Mouse (Mus musculus): Measurements from ENCODE around the gene Prss53. TPM values are rescaled to one million over a fixed set of nuclear protein-coding genes. Genes with fewer than 3 reads are reported as not detected.

Gene Prss53
- 1 to 10 TPM; 2.8 to 3.1 TPM for total RNA-seq (2021)
- long read RNA-seq, experiment 1: 0 reads
- long read RNA-seq, experiment 2, partial matches to known transcripts: 0 of 3 reads
- long read RNA-seq, experiment 2, other reads (novel, unspliced or antisense): 1 of 3 reads

DNA sequence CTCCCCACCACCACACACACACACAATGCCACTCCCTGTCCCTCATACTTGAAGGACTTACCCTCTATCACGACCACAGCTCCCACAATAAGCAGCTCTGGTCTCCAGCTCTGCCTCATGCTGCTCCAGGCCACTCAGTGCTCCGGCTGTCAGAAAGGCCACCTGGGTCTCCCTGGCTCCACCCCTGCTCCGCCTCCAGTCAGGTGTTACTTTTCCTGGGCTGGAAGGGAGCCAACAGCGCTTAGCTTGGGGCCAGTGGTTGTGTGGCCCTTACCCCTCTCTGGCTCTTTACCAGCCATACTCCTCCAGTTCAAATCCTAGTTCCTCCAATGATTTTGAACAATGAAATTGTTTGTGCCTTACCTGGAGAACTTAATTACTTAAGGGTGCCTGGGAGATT lies at the start of gene Prss53:
TSS of gene Prss53 (minus strand) at position 173 of the 400 bp plus-strand sequence.
- no peak within 1 kb of the TSS for H3K27ac ChIP-seq
- H3K4me3 ChIP-seq: no peak within 1 kb of the TSS
- TF ChIP-seq CTCF (conservative IDR thresholded peaks at IDR 0.05): no peak
- DNase-seq (ENCODE audit: low spot score in 2 of 2): no peak

DNA sequence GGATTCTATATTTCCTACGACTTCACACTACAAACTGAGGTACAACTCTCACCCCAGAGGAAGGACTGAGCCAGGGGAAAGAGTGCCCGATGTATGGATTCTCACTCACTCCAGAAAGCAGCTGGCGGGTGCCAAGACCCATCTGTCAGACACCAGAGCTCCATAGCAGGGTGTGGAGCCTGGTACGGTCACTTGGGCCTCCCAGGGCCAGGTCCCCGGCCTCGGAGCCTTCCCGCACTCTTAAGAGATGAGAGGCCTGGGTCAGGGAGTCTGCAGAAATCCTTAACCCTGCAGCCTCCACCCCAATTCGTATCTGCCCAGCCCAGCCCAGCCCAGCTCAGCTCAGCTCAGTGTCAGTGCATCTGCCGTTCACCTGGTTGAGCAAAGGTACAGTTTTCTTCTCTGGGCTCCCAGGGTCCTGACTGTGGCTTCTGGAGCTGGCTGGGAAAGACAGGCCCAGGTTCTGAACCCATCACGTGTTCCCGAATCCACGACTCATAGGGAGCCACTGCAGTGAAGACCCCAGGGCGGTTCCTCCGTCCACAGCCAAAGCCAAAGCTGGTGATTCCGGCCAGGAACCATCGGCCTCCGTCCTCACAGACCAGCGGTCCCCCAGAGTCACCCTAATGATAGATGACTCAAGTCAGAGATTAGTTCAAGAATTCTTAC lies 45.6 kb upstream of the Prss53 start:
- TF ChIP-seq CTCF (conservative IDR thresholded peaks at IDR 0.05): no peak
- peak overlapping the region; percentile 81 for H3K4me3 ChIP-seq
- peak overlapping the region; percentile 95 for H3K27ac ChIP-seq
- DNase-seq (ENCODE audit: low spot score in 2 of 2): no peak

DNA sequence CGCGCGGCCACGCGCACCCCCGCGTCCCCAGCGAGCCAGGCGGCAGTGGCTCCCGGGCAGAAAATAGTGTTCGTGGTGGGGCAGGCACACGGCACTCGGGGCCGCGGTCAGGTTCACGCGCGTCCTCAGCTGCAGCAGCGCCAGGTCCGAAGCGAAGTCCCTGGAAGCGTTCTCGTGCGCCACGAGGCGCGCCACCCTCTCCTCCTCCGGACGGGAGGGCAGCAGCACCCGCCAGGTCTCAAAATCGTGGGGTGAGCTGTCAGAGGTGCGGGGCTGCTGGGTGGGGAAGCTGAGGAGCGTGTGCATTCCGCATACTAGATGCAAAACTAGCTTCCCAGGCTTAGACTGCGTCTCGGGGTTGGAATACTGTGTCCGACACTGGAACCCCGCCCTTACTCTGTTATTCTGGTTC lies 45.0 kb upstream of the Prss53 start:
- TF ChIP-seq CTCF (conservative IDR thresholded peaks at IDR 0.05): peak; percentile 7; the same call in 1 of the 2 replicates
- no peak for DNase-seq (ENCODE audit: low spot score in 2 of 2)

DNA sequence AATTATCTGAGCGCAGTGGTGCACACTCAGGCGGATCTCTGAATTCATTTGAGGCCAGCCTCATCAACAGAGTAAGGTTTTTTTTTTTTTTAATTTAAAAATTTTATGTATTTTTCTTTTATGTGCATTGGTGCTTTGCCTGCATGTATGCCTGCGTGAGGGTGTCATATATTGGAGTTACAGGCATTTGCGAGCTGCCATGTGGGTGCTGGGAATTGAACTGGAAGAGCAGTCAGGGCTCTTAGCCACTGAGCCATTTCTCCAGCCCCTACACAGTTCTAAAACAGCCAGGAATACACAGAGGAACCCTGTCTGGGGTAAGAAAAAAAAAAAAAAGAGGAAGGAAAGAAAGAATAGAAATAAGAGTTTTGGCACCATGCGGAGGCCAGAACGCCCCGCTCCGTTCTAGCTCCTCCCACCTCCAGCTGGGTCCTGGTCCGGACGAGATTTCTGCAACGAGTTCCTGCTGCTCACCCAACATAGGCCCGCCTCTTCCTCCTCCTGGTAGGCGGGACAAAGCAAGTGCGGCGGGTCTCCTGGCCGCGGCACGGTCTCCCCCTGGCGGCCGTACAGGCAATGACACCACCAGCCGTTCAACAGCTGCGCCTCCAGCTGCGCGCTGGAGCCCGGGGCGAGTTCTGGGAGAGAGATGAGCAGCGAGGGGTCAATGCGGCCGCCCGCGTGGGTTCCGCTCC lies 44.4 kb upstream of the Prss53 start:
- TF ChIP-seq CTCF (conservative IDR thresholded peaks at IDR 0.05): peak; percentile 100; the same call in 1 of the 2 replicates
- H3K27ac ChIP-seq: peak overlapping the region; percentile 95
- H3K4me3 ChIP-seq: peak overlapping the region; percentile 81
- DNase-seq (ENCODE audit: low spot score in 2 of 2): peak; percentile 94 to 96

More for the DNA sequence above, 45.0 kb upstream of the Prss53 start:
- H3K27ac ChIP-seq: peak overlapping the region; percentile 95
- peak overlapping the region; percentile 81 for H3K4me3 ChIP-seq

DNA sequence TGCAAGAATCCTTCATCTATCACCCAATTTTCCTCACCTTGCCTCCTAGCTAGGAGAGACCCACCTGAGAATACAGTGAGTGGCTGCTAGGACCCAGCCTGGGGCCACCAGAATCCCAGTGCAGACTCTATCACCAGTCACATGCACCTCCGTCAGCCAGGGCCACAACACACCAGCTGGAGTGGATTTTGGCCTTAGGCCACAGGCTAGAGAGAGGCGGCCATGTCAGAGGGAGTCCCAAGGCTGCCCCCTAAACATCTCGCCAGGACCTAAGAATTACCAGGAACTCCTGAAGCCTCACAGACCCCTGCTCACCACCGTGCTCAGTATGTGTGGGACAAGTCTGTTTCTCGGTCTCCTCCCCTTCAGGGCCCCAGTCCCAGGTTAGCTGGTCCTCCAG lies 43.3 kb upstream of the Prss53 start:
- no peak for TF ChIP-seq CTCF (conservative IDR thresholded peaks at IDR 0.05)
- no peak overlapping the region for H3K27ac ChIP-seq
- no peak for DNase-seq (ENCODE audit: low spot score in 2 of 2)
- H3K4me3 ChIP-seq: no peak overlapping the region

DNA sequence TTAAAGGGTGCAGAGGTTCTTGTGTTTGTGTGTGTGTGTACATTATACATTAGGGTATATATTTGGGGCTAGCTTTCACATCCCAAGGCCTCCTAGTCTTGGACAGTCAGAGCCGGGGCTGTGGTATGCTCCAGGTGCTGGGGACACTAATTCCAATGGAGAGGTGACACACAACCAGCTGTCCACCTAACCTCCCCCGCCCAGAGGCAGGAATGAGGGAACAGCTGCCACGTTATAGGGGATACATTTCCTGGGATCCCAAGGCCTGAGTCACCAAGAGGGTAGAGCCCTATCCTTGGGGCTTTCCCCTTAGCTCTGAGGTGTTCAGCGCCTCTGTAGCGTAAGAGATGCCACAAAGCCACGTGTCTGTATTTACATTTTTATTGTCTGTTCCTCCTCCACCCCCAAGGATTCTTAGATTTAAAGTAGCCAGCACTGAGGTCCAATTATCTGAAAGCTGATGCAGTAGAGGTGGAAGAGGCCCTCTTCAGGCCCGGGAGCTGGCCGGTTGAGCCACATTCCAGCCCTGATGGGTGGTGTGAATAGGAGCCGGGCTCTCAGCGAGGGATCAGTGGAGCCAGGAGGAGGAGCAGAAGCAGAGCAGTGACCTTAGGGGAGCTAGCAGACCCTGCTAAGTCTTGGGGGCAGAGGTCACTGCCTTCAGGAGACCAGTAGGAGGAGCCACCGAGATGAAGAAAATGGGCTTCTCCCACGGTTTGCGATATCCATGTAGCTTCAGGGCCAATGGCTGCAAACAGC lies 41.7 kb upstream of the Prss53 start:
- no peak for TF ChIP-seq CTCF (conservative IDR thresholded peaks at IDR 0.05)
- H3K27ac ChIP-seq: no peak overlapping the region
- DNase-seq (ENCODE audit: low spot score in 2 of 2): no peak
- H3K4me3 ChIP-seq: no peak overlapping the region

DNA sequence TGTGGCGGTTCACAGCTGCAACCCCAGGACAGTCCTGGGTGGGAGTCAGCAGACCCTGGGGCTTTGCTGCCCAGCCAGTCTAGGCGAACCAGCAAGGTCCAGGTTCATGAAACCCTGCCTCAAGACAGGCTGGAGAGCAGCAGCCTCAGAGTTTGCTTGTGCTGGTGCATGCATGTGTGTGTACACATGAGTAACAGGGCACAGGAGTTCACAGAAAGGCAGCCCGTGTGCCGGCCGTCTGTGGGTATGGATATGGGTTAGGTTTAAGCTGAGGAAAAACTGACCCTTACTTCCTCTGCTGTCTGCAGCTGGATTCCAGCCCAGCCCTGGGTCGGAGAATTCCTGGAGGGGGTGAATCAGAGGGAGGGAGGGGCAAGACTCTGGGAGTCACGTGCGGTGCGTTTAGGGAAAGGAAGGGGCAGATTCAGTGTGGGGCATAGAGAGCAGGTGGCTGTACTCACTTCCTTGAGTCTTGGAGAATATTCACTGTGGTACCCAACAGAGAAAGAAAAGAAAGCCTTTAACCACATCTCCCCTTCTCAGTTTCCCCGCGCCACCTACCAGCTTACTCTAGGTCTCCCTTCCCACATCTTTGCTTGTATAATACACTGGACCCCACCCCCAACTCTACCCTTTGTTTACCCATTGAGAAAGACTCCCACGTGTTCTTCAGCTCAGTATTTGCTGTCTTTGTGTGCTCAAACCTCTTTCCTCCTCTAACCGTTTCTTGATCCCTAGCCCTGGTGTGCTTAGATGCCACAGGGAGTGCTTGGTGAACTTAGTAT lies 40.8 kb upstream of the Prss53 start:
- DNase-seq (ENCODE audit: low spot score in 2 of 2): no peak
- TF ChIP-seq CTCF (conservative IDR thresholded peaks at IDR 0.05): no peak
- no peak overlapping the region for H3K27ac ChIP-seq
- H3K4me3 ChIP-seq: no peak overlapping the region

DNA sequence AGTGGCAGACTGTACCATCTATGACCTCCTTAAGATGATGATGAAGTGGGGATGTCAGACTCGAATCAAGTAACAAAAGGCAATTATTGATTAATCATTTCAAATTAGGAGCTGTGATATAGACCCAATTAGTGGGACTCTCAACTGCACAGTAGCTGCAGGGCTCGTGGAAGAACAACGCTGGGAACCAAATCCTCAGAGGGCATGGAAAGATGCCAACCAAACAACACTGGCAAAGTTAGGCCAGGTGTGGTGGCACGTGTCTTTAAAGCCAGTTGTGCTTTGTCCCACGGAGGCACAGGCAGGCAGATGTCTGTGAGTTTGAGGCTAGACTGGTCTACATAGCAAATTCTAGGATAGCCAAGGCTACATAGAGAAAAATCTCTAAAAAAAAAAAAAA lies 39.9 kb upstream of the Prss53 start:
- no peak overlapping the region for H3K27ac ChIP-seq
- no peak for TF ChIP-seq CTCF (conservative IDR thresholded peaks at IDR 0.05)
- no peak for DNase-seq (ENCODE audit: low spot score in 2 of 2)
- H3K4me3 ChIP-seq: no peak overlapping the region

DNA sequence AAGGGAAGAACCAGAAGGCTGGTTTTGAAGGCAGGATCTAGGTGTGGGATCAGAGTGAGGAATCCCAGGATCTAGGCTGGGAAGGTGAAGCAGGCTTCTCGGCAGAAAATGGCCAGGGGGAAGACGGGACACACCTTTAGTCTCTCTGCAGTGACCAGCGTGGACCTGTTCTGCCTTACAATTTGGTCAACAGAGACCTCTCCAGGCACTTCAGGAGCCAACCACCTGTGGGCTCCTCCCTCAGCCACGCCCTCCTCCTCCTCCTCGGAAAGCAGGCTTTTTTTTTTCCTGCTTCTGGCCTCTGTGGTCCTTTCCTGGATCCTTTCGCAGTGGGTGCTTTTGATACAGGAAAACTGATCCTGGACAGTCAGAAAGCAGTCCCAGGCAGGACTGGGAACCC lies 39.2 kb upstream of the Prss53 start, which contains the start of gene Prss8:
TSS of gene Prss8 (minus strand) at position 182 of the 400 bp plus-strand sequence.
- TF ChIP-seq CTCF (conservative IDR thresholded peaks at IDR 0.05): no peak
- no peak within 1 kb of the TSS for H3K4me3 ChIP-seq
- no peak within 1 kb of the TSS for H3K27ac ChIP-seq
- no peak for DNase-seq (ENCODE audit: low spot score in 2 of 2)

DNA sequence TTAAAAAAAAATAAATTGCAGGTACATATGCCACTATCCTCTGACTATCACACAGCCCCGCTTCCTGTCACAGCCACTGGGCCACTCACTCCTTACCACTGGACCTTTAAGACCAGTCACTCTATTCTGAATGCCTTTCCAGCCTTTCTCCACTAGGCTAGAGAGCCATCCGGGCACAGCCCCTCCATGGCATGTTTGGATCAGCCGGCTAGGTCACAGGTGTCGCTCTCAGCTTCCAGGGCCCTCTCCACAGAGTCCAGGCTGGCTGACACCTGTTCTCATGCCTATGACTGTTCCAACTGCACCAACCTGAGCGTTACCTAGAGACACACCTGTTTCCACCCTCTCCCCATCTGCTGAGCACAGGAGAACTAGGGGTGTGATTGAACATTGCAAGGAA lies 37.8 kb upstream of the Prss53 start:
- TF ChIP-seq CTCF (conservative IDR thresholded peaks at IDR 0.05): peak; percentile 35
- H3K4me3 ChIP-seq: no peak overlapping the region
- H3K27ac ChIP-seq: no peak overlapping the region
- DNase-seq (ENCODE audit: low spot score in 2 of 2): no peak

DNA sequence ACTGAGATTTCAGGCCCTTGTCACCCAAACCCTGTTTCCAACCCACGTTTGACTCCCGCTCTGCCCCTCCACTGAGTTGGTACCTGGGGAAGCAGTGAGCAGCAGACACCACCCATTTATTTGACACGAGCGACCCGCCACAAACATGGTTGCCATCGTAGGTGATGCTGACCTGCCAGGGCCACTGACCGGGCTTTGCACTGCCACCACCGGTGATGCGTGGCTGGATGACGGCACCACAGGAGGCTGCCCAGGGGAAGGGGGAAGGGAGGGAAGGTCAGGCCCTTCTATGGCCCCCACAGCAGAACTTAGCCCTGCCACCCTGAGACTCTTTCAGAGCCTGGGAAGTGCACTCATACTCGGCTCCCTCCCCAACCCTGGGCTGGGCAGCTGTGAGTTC lies 37.0 kb upstream of the Prss53 start:
- Histone ChIP-seq H3K4me3 (no peak overlapping the region), H3K27ac (no peak overlapping the region)
- DNase-seq (ENCODE audit: low spot score in 2 of 2): no peak

DNA sequence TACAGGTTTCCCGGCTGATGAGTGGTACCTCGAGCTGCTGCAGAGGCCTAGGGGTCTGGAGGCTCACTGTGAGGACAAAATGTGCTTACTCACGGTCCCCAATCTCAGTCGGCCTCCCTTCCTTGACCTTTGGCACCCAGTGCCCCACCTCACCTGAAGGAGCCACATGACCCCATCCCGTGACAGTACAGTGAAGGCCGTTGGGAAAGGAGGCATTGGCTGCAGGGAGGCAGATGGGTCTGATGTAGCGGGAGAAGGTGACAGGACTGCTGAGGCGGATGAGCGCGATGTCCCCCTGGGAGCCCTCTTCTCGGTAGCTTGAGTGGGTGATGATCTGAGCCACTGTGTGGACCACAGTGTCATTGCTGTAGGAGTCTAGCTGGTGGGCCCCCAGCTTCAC lies 36.1 kb upstream of the Prss53 start:
- DNase-seq (ENCODE audit: low spot score in 2 of 2): no peak
- Histone ChIP-seq H3K27ac (no peak overlapping the region), H3K4me3 (no peak overlapping the region)
- no peak for TF ChIP-seq CTCF (conservative IDR thresholded peaks at IDR 0.05)

More for the DNA sequence above, 37.0 kb upstream of the Prss53 start:
- TF ChIP-seq CTCF (conservative IDR thresholded peaks at IDR 0.05): no peak

All from layer of hippocampus, adult 2 months (tissue).